Mouse (Mus musculus) E14TG2a.4 (cell line): ENCODE results near the gene Prkn.

Experiments used
- CTCF ChIP-seq: conservative IDR thresholded peaks from 2 replicates; pipeline ENCODE4 v1.5.1; 2014; ENCODE audit warnings: low read length
- NANOG ChIP-seq: IDR thresholded peaks from 2 replicates; pipeline ENCODE4 v1.6.1; 2014; ENCODE audit warnings: borderline replicate concordance, low read length, mixed read lengths

- TF ChIP-seq CTCF (no peak), NANOG (no peak)
These were observed 535.3 kb downstream of the Prkn start for GRCm38 (mm10) chr17:11375461-11375860.
